Mouse (Mus musculus): ENCODE data around the gene Stk16. TPM values are rescaled to one million over a fixed set of nuclear protein-coding genes. Genes with fewer than 3 reads are reported as not detected.

Stk16 gene
- total RNA-seq, 1 experiment from 2014 or later: 60.2 TPM

DNA sequence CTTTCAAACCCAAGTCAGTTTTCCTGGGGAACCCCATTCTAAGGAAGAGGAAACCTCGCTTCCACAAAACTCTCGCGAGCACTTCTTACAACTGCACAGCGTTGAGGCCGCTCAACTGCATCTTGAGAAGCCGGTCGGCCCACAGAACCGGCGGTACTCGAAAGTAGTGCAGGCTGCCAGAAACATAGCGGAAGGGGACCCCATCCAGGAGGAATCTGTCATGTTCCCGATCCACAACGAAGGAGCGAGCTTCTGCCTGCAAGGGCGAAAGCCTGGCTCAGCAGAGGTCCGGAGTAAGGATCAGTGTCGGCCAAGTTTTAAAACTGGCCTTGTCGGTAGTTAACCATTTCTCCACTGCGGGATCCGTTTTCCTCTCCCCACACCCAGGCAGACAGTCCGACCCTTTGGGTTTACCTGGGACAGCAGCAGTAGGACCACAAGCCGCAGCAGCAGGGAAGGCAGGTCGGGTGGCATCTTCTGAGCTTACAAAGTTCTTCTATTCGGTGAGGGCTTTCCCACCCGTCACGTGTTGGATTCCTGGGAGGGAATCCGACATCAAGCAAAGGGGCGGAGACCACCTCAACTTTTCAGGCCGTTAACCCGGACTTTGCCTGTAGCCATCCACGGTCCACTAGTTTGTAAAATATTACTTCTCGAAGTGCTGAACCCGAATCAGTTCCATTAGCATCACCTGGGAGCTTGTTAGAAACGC, 1.5 kb upstream of the Stk16 start:
- ATAC-seq (ENCODE audit: extremely low read depth, insufficient number of reproducible peaks, low FRiP score, poor library complexity, severe bottlenecking): no peak

DNA sequence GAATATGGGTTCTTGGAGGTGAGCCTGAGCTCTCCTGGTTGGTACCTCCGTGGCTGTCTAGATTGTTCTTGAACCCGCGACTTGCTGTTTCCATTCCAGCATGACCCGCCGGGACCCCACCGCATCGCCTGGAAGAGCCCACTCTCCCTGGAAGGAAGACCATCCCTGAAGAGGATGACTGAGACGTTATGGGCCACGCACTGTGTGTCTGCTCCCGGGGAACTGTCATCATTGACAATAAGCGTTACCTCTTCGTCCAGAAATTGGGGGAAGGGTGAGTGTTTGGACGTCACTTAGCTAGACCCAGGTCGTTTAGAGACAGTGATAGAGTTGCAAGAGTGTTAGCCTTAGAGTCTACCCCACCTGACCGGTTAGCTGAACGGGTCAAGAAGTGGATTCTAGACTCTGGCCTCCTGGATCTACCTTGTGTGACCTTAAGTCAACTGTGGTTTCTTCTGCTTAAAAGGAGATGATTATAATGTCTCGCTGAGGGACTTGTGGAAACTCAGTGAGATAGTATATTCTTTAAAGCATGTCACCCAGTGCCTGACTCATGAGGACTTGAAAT, 587 bp downstream of the Stk16 start:
- ATAC-seq (ENCODE audit: extremely low read depth, insufficient number of reproducible peaks, low FRiP score, poor library complexity, severe bottlenecking): no peak

DNA sequence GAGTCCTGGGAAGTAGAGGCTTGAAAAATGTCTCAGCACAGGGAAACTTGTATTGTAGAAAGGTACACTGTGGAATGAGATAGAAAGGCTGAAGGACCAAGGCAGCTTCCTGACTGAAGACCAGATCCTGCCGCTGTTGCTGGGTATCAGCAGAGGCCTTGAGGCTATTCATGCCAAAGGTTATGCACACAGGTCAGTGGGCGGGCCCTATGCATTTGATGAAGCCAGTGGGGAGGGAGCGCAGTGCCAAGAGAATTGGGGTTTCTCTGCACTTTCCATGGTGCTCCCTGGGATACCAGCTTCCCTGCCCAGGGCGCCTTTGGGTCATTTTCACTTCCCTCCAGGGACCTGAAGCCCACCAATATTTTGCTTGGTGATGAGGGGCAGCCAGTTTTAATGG, 1.9 kb downstream of the Stk16 start:
- no peak for ATAC-seq (ENCODE audit: extremely low read depth, insufficient number of reproducible peaks, low FRiP score, poor library complexity, severe bottlenecking)

DNA sequence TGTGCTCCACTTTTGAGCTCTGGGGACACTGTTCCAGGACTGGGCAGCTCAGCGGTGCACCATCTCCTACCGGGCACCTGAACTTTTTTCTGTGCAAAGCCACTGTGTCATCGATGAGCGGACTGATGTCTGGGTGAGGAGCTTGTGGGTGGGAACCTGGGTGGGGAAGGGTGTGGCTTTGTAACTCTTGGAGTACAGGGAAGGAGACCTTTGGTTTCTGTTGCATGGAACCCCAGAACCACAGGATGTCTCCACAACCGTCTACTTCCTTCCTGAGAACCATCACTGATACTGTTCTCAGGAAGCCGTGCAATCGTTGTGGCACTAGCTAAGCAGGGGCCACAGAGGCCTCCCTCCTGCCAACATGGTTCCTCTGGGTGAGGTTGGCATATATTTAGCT, 2.5 kb downstream of the Stk16 start:
- 0 out of 2 replicates have a peak, but pooled peaks have one; percentile 6 for ATAC-seq (ENCODE audit: extremely low read depth, insufficient number of reproducible peaks, low FRiP score, poor library complexity, severe bottlenecking)

DNA sequence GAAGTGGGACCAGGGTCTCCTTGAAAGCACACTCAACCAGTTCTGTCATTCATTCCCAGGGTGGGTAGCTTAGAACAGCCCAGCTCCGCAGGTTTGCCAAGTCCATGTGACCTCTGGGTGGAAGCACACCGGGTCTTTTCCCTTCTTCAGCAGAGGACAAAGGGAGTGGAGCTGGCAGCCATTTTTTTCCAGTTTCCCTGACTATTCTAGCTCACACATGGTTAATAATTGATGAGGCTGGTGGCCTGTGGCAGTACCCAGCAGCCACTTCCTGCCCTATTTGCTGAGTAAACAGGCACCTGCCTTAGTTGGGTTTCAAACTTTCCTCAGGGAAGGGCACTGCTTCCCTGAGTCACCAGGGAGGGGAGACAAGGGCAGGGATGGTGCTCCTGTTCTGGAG, 3.8 kb downstream of the Stk16 start:
- ATAC-seq (ENCODE audit: extremely low read depth, insufficient number of reproducible peaks, low FRiP score, poor library complexity, severe bottlenecking): no peak

DNA sequence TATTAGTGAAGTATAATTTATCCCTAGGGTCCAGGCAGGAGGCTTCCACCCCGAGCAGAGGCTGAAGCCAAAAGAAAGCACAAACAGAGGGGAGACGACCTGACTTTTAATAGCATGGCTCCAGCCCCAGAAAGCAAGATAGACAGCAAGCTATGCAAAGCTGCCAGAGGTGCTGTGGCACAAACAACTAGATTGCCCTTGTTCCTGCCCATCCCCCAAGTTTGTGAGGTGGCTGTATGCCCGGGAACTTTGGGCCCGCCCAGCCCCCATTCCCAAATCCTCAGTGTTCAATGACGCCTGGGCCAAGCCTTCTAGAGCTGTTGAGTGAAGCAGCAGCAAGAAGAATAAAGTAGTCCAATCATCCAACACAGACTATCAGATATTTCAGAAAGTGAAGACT, 4.2 kb downstream of the Stk16 start:
- ATAC-seq (ENCODE audit: extremely low read depth, insufficient number of reproducible peaks, low FRiP score, poor library complexity, severe bottlenecking): no peak

DNA sequence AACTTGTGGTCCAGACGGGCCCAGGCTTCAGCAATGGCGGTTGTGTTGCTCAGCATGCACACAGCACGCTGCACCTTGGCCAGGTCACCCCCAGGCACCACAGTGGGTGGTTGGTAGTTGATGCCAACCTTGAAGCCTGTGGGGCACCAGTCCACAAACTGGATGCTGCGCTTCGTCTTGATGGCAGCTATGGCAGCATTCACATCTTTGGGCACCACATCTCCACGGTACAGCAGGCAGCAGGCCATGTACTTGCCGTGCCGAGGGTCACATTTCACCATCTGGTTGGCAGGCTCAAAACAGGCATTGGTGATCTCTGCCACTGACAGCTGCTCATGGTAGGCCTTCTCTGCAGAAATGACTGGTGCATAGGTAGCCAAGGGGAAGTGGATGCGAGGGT, 5.1 kb downstream of the Stk16 start:
- no peak for ATAC-seq (ENCODE audit: extremely low read depth, insufficient number of reproducible peaks, low FRiP score, poor library complexity, severe bottlenecking)

DNA sequence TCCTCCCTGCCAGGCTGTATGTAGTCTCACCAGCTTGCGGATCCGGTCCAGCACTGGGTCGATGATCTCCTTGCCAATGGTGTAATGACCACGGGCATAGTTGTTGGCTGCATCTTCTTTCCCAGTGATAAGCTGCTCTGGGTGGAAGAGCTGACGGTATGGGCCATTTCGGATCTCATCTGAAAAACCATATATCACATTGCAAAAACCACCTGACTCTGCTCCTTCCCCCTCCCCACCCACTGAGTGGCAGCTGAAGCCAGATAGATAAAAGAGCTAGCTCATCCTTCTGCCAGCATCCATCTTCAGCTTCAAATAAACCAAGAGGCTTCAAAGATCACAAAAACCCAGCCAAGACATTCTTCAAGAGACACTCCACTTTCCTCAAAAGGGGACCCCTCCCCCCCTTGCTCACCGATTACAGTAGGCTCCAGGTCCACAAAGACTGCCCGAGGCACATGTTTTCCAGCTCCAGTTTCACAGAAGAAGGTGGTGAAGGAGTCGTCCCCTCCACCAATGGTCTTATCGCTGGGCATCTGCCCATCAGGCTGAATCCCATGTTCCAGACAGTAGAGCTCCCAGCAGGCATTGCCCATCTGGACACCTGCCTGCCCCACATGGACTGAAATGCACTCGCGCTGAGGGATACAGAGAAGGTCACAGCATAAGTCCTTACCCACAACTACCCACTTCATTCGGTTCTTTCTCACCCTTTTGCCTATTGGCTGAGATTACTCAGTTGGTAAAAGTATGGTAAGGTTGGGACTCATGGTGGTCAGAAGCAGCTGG, 6.4 kb downstream of the Stk16 start:
- no peak for ATAC-seq (ENCODE audit: extremely low read depth, insufficient number of reproducible peaks, low FRiP score, poor library complexity, severe bottlenecking)

DNA sequence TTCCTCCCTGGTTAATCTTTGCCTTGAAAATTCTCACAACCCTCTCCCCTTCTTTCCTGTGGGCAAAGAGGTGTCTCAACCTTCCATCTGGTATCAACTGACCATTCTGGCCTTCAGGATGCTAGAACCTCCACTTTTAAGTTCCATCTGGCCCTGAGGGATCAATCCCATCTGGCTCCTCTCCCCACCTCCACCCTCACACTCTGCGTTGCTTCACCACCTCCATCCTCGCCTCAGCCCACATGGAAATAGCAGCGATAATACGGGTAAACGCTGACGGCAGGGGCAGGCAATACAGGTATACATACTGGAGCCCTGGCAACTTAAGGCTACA, 7.2 kb downstream of the Stk16 start:
- ATAC-seq (ENCODE audit: extremely low read depth, insufficient number of reproducible peaks, low FRiP score, poor library complexity, severe bottlenecking): no peak

DNA sequence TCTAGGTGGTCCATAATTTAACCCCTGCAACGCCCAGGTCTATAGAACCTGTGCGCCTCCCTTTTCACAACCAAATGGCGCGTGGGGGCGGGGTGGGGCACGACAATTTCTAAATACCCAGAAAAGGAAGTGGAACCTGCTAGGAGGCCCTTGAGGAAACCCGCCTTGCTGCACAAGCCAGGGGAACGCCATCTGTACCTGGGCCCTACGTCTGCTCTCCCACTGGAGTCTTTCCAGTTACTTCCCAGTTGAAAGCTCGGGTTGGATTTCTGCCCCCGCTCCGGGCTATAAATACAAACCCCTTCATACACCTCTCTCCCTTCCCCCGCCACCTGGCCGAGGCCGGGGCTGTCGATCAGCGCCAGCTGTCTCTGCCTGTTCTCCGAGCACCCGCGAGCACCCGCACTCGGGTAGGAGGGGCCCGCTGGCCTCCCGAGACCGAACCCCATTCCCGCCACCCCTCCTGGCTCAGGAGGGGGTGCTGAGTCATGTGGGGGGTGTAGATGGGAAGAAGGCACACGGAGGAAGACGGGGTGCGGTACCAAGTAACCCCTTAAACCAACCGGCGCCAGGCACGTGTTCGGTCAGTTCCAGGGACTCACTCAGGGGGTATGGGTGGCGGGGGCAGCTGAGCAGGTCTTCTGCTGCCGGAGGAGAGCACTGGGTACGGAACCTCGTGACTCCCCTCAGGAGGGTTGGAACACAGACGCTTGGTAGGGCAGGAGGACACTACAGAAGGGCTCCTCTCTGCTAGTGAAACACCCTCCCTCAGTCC, 7.8 kb downstream of the Stk16 start:
- peak; percentile 37; the same call in 1 of the 2 replicates for ATAC-seq (ENCODE audit: extremely low read depth, insufficient number of reproducible peaks, low FRiP score, poor library complexity, severe bottlenecking)

DNA sequence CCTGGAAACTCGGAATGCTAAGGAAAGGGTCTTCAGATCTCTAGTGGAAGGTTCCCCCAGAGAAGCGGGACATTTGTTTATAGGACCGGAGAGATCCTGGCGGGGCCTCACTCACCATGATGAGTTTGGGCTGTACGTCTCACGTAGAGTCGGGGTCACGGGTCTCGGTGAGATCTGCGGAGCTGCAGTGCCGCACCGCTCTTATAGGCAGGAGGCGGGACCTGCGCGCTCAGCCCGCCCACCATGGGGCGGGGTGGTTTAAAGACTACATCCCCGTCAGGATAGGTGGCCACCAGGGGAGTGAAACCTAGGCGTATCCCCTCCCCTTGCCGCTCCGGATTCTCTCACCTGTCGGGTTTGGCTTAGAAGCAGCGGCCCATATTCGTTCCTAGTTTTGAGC, 8.4 kb downstream of the Stk16 start:
- ATAC-seq (ENCODE audit: extremely low read depth, insufficient number of reproducible peaks, low FRiP score, poor library complexity, severe bottlenecking): peak; percentile 86

DNA sequence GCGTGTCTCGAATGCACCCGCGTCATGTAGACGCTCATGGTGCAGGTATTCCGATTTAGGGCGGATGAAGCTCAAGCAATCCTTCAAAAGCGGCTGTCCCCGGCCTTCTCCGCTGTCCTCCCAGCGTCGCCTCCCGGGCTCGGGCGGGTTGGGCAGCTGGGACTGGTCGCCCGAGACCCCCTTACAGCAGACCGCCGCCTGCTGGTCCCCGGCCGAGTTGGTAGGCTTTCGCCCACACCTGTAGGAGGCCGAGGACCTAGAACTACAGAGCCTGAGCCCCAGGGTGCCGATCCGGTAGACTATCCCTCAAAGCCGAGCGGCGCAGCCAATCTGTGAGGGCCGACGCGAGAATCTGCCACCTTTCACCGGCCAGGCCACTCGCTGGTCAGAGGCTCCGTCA, 8.9 kb downstream of the Stk16 start, which contains the start of gene Tuba4a:
TSS of gene Tuba4a (minus strand) at position 335 of the 400 bp plus-strand sequence.
- ATAC-seq (ENCODE audit: extremely low read depth, insufficient number of reproducible peaks, low FRiP score, poor library complexity, severe bottlenecking): no peak

DNA sequence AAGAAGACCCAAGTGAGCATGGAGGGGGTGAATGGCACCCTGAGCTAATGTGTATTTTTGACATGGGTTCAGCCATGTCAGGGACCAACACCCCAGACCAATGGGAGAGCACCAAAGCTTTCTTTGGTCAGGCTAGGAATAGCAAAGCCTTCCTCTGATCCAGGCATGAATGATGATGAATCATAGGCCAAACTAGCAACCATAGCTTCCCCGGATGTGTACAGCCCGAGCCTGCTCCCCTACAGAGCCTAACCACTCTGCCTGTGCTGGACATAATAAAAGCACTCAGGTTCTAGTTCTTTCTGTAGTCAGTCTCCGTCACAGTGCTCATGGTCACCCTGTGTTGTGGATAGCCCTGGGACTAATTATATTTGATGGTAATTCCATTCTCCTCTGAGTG, 10.9 kb downstream of the Stk16 start:
- ATAC-seq (ENCODE audit: extremely low read depth, insufficient number of reproducible peaks, low FRiP score, poor library complexity, severe bottlenecking): no peak

DNA sequence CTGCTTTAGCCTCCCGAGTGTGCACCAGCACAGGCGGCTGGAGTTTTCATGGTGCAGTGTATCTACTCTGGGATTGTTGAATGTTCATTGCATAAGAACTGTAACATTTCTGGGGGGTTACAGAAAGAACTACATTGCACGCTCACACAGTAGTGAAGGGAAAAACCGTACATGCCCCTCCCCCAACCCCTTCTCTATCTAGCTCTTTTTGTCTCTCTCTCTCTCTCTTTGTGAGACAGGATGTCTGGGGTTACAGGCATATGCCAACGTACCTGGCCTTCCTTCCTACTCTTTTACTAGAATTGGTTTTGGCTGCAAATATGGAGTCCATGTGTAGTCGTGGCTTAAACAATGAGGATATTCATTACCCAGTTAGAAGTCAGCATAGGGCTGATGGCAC, 12.3 kb downstream of the Stk16 start:
- no peak for ATAC-seq (ENCODE audit: extremely low read depth, insufficient number of reproducible peaks, low FRiP score, poor library complexity, severe bottlenecking)

DNA sequence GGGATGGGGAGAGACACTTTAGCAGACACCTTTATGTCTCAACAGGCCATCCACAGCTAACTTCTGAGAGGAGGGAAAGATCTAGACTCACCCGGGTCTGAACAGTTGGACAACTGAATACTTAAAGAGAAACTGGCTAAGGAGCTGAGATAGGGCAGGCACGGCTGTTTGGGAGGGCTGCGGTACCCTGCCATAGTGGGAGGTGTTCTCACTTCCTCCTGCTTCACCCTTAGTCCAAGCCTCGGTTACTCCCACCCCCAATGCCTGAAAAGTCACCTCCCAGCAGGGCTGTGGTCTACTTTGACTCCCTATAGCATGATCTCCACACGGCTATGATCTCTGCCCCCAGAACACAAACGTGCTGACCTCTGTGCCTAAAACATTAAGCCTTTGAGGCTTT, 12.9 kb downstream of the Stk16 start:
- no peak for ATAC-seq (ENCODE audit: extremely low read depth, insufficient number of reproducible peaks, low FRiP score, poor library complexity, severe bottlenecking)

DNA sequence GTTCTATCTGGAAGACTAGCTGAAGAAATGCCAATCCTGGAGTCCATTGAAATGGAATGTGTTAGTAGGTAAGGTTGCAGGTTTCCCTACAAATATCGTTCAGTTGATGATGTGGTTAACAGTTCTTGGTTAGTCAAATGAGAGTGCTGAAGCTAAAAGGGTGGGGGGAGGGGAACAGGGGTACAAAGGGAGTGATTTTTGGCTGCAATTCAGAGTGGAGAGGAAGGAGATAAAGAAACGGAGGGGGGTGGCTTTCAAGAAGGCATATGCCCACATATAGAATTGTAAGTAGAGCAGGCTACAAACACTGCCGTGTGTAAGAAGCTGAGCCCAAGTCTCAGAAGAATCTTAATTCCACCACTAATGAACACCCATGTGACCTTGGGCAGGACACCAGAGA, 14.8 kb downstream of the Stk16 start:
- ATAC-seq (ENCODE audit: extremely low read depth, insufficient number of reproducible peaks, low FRiP score, poor library complexity, severe bottlenecking): no peak

DNA sequence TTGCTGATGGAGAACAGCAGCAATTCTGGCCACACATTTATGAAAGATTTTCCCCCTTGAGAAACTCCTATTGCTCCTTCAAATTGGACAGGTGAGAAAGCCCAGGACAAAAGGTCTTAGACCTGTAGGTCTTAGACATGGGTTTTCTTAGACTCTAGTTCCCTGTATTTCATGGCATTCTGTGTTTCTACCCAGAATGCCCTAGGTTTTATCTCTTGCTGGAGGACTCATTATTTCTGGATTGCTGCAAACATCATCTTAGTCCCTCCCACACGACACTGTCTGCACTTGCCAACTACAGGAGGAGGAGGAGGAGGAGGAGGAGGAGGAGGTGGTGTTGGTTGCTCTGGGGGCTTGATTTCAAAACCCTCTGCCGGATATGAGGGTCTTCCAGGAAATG, 15.5 kb downstream of the Stk16 start:
- no peak for ATAC-seq (ENCODE audit: extremely low read depth, insufficient number of reproducible peaks, low FRiP score, poor library complexity, severe bottlenecking)

DNA sequence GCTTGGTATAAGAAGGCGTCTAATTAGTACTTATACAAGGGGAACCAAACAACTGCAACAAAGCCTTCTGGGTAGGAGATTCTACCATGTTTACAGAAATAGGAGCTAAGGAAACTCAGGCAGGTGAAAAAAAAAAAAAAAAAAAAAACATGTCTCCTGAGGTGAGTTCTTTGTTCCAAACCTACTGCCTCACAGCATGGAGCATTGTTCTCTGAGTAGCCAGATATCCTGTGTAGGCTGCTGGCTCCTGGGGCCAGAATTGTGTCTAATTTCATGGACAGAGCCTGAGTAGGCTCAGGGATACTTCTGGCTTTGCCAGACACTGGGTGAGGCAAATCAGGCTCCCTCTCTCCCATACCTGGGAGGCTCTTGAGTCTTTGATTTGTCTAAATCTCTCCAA, 17.0 kb downstream of the Stk16 start:
- ATAC-seq (ENCODE audit: extremely low read depth, insufficient number of reproducible peaks, low FRiP score, poor library complexity, severe bottlenecking): no peak

DNA sequence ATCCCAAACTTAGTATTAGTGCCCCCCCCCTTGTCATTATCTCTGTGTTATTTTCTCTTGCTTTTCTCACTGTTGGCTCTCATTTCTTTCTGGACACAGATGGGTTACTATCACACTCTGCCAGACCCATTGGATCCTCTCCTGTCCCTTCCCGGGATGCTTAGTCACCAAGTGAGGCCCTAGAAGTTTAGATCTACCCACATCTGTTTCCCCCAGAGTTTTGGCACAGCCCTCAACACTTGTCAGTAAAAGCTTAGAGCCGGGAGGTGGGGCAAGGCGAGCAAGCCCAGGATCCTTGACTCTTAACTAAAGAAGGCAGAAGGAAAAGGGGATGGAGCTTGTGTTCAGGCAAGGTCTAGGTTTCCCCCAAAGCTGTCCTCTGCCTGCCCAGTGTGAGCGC, 18.5 kb downstream of the Stk16 start:
- no peak for ATAC-seq (ENCODE audit: extremely low read depth, insufficient number of reproducible peaks, low FRiP score, poor library complexity, severe bottlenecking)
